Mouse (Mus musculus): ENCODE results near the gene Arhgap30. TPM values are rescaled to one million over a fixed set of nuclear protein-coding genes. Genes with fewer than 3 reads are reported as not detected.
A peak's percentile ranks its signal among the peaks of the same experiment; 100 is the strongest.

Gene Arhgap30
- total and polyA plus RNA-seq, 3 experiments, result 52.0 to 78.5 (median 70.8) TPM

DNA sequence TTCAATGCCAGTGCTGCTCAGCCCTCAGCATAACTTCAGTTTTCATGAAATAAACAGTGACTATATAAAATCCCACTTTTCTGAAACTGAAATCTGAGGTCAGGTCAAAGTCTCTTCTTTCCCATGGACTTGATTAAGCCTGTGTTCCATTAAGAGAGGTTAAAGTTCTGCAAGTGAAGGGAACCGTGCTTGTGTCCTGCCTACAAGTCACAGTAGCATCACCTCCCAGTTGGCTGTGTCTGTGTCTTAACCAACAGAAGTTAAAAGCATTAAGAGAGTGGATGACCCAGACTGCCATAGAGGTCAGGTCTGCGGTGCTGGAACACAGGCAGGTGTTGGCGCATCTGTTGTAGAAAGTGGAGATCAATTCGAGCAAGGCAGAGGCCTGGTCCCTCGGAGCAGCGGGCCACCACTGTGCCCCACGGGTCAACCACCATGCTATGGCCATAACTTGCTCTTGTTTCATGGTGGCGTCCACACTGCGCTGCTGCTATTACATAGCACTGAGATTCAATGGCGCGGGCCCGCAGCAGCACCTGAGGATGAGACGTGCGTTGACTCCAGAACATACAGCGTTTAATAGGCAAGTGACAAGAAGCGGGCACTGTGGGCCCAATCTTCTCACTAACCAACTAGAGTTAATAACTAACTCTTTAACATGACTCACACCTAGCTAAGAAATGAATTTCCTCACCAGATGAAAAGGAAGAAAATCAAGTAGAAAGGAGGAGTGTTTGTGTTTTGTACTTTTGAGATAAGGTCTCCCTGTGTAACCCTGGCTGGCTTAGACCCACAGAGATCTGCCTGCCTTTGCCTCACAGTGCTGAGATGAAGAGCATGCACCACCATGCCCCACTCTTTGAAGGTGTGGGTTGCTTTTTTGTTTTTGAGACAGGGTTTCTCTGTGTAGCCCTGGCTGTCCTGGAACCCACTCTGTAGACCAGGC is 46.2 kb upstream of the Arhgap30 start:
- Histone ChIP-seq H3K9me3 (replicated peaks; ENCODE audit: low read length) (peaks cover 5% of the 10 kb centered on the region), H3K27me3 (replicated peaks) (no peaks in the 10 kb centered on the region), H3K9ac (ENCODE audit: insufficient read depth, low read depth) (no peak overlapping the region), H3K4me3 (replicated peaks in 1 of 3; ENCODE audit: low read depth in 2 of 3, low read length in 2 of 3, poor library complexity in 1 of 3) (no peak overlapping the region), H3K4me2 (ENCODE audit: insufficient read depth, low read depth, poor library complexity, severe bottlenecking) (no peak overlapping the region), H3K4me1 (ENCODE audit: control insufficient read depth in 1 of 2, insufficient read depth in 2 of 2) (peaks cover 4 to 21% of the 10 kb centered on the region in 2 experiments), H3K36me3 (replicated peaks in 1 of 2; ENCODE audit: control insufficient read depth in 1 of 2, insufficient read depth in 1 of 2, low read length in 1 of 2) (peaks cover 45 to 69% of the 10 kb centered on the region in 2 experiments), H3K79me2 (replicated peaks; ENCODE audit: control insufficient read depth, extremely low read depth, insufficient read depth, poor library complexity, severe bottlenecking) (peaks cover 24% of the 10 kb centered on the region), H3K27ac (ENCODE audit: insufficient read depth, low read depth) (no peak overlapping the region)
- TF ChIP-seq NELFE (IDR thresholded peaks at IDR 0.05; ENCODE audit: low read depth, low read length) (no peak), MAFK (IDR thresholded peaks at IDR 0.05; ENCODE audit: insufficient replicate concordance, low read length) (no peak)
- dilution Hi-C loops (cut with MboI; ENCODE audit: extremely low pct_ligation_motif_present, extremely low pct_unique_long_range_greater_than_20kb, low sequenced_read_pairs), result no loop called here
- in situ Hi-C loops (cut with MboI; ENCODE audit: low pct_ligation_motif_present, low pct_unique_long_range_greater_than_20kb, low sequenced_read_pairs), result no loop called here
- no peak for DNase-seq (ENCODE audit: extremely low read depth)

DNA sequence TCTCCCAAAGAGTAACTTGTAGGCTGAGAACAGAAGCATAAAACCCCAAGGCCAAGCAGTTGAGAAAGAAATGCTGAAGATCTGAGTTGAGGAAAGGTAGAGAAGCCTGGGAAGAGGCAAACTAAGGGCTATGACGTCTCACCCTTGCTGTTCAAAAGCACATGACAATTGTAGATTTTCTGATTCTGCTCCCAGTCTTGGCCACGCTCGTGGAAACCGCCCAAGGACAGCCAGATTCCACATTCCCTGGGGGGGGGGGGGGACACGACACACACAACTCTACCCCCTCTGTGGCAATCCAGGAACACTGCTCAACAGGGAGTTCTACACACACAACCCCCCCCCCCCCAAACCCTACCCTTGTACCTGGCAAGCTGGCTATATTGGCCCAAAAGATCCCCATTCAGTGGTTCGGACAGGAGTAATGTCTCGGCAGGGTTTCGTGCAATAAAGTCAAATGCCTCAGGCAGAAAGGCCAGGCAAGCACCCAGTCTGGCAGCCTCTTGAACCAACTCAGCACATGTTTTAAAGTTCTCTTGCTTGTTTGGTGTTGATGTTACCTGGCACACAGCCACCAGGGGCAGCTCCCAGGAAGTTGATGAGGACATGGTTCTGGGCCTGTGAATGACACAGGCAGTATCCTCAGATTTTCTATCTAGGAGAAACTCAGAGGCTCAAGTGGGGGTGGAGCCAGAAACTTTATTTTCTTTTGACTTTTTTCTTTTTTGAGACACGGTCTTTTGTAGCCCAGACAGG is 44.7 kb upstream of the Arhgap30 start:
- DNase-seq (ENCODE audit: extremely low read depth), result peak; percentile 35
- peaks cover 31 to 67% of the 10 kb centered on the region in 2 experiments for H3K36me3 ChIP-seq (replicated peaks in 1 of 2; ENCODE audit: control insufficient read depth in 1 of 2, insufficient read depth in 1 of 2, low read length in 1 of 2)
- H3K27me3 ChIP-seq (replicated peaks), result no peaks in the 10 kb centered on the region
- H3K9ac ChIP-seq (ENCODE audit: insufficient read depth, low read depth), result peak overlapping the region; percentile 81
- no peak for TF ChIP-seq POLR2A (IDR thresholded peaks at IDR 0.05; ENCODE audit: low read depth, low read length)
- TF ChIP-seq ZMIZ1 (IDR thresholded peaks at IDR 0.05; ENCODE audit: low read depth, low read length), result 0 out of 2 replicates have a peak, but pooled peaks have one; percentile 9
- H3K4me1 ChIP-seq (ENCODE audit: control insufficient read depth in 1 of 2, insufficient read depth in 2 of 2), result peaks cover 4 to 37% of the 10 kb centered on the region in 2 experiments
- no peak overlapping the region for H3K27ac ChIP-seq (ENCODE audit: insufficient read depth, low read depth)
- peaks cover 33% of the 10 kb centered on the region for H3K79me2 ChIP-seq (replicated peaks; ENCODE audit: control insufficient read depth, extremely low read depth, insufficient read depth, poor library complexity, severe bottlenecking)
- peak overlapping the region; percentile 55 for H3K4me2 ChIP-seq (ENCODE audit: insufficient read depth, low read depth, poor library complexity, severe bottlenecking)
- in situ Hi-C loops (cut with MboI; ENCODE audit: low pct_ligation_motif_present, low pct_unique_long_range_greater_than_20kb, low sequenced_read_pairs), result no loop called here
- H3K4me3 ChIP-seq (replicated peaks in 1 of 3; ENCODE audit: low read depth in 2 of 3, low read length in 2 of 3, poor library complexity in 1 of 3), result peak overlapping the region in 2 of 3 experiments; percentile 99
- dilution Hi-C loops (cut with MboI; ENCODE audit: extremely low pct_ligation_motif_present, extremely low pct_unique_long_range_greater_than_20kb, low sequenced_read_pairs), result no loop called here
- peaks cover 5% of the 10 kb centered on the region for H3K9me3 ChIP-seq (replicated peaks; ENCODE audit: low read length)

DNA sequence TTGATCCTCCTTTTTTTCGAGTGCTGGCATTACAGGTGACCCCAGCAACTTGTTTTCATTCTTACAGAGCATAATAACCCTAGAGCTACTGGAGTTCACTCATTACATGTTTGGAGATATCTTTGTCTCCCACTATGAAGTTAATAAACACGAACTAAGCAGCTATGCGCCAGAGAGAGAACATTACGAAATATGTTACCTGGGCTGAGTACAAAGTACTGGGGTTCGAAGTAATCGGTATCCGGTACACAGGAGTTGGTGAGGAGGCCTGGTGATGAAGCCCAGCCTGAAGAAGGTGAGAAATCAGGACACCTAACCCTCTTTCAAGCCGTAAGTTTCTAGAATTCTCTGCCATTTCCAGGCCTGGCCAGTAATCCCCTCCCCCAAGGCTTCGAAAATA is 44.0 kb upstream of the Arhgap30 start:
- peak overlapping the region; percentile 55 for H3K4me2 ChIP-seq (ENCODE audit: insufficient read depth, low read depth, poor library complexity, severe bottlenecking)
- in situ Hi-C loops (cut with MboI; ENCODE audit: low pct_ligation_motif_present, low pct_unique_long_range_greater_than_20kb, low sequenced_read_pairs), result no loop called here
- no peak overlapping the region for H3K27ac ChIP-seq (ENCODE audit: insufficient read depth, low read depth)
- H3K79me2 ChIP-seq (replicated peaks; ENCODE audit: control insufficient read depth, extremely low read depth, insufficient read depth, poor library complexity, severe bottlenecking), result peaks cover 39% of the 10 kb centered on the region
- peak overlapping the region; percentile 81 for H3K9ac ChIP-seq (ENCODE audit: insufficient read depth, low read depth)
- H3K4me3 ChIP-seq (replicated peaks in 1 of 3; ENCODE audit: low read depth in 2 of 3, low read length in 2 of 3, poor library complexity in 1 of 3), result peak overlapping the region; percentile 95 to 99 (median 99)
- peaks cover 4 to 39% of the 10 kb centered on the region in 2 experiments for H3K4me1 ChIP-seq (ENCODE audit: control insufficient read depth in 1 of 2, insufficient read depth in 2 of 2)
- no peak for DNase-seq (ENCODE audit: extremely low read depth)
- peaks cover 5% of the 10 kb centered on the region for H3K9me3 ChIP-seq (replicated peaks; ENCODE audit: low read length)
- no peak for TF ChIP-seq CTCF (conservative IDR thresholded peaks at IDR 0.05 in 1 of 2, IDR thresholded peaks at IDR 0.05 in 1 of 2; ENCODE audit: low read depth in 2 of 2, low read length in 2 of 2)
- 0 out of 2 replicates have a peak, but pooled peaks have one; percentile 26 for TF ChIP-seq CHD2 (IDR thresholded peaks at IDR 0.05; ENCODE audit: low read length)
- peaks cover 29 to 63% of the 10 kb centered on the region in 2 experiments for H3K36me3 ChIP-seq (replicated peaks in 1 of 2; ENCODE audit: control insufficient read depth in 1 of 2, insufficient read depth in 1 of 2, low read length in 1 of 2)
- H3K27me3 ChIP-seq (replicated peaks), result no peaks in the 10 kb centered on the region
- dilution Hi-C loops (cut with MboI; ENCODE audit: extremely low pct_ligation_motif_present, extremely low pct_unique_long_range_greater_than_20kb, low sequenced_read_pairs), result no loop called here

Data from CH12.LX (cell line).